Mouse (Mus musculus): ENCODE data around the gene Arntl2. TPM values are rescaled to one million over a fixed set of nuclear protein-coding genes. Genes with fewer than 3 reads are reported as not detected.
A peak's percentile ranks its signal among the peaks of the same experiment; 100 is the strongest.
"Not testable (repeated sequence)": the region's sequence is repeated elsewhere in the genome, so short reads cannot be mapped to it uniquely, and the experiment has no call there.

The Arntl2 gene
- polyA plus RNA-seq, 1 experiment = not detected

GRCm38 (mm10) chr6:146770808-146771207 is 25.0 kb upstream of the Arntl2 start:
- Histone ChIP-seq H3K27ac (ENCODE audit: insufficient read depth, low read depth, low read length) (no peak overlapping the region), H3K4me1 (ENCODE audit: control insufficient read depth, insufficient read depth, low read length) (no peaks in the 10 kb centered on the region), H3K4me3 (ENCODE audit: insufficient read depth, low read depth, low read length) (no peak overlapping the region)
- 88% methylated on average over 5 of the region's 5 CpGs for WGBS
- TF ChIP-seq POLR2A (IDR thresholded peaks at IDR 0.05; ENCODE audit: insufficient read depth, low read depth, low read length) = no peak
- no peak for TF ChIP-seq CTCF (IDR thresholded peaks at IDR 0.05; ENCODE audit: insufficient read depth, low read depth, low read length)

DNA sequence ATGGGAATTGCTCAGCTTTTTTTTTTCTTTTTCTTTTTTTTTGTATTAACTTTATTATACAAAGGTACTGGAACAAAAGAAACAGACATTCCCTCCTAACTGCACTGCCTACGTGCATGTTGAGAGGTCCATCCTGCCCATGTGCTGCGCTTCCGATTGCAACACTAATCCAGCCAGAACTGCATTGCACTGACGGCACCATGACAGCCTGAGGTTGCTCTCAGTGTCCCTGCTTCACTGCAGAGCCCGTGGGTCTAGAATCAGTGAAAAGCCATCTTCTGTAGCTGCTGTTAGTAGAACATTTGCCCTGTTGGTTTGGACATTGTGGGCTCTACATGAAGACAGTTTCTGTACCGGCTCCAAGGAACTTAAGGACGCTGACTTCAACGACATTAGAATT is 20.0 kb upstream of the Arntl2 start:
- H3K4me3 ChIP-seq (ENCODE audit: insufficient read depth, low read depth, low read length); H3K27ac ChIP-seq (ENCODE audit: insufficient read depth, low read depth, low read length); H3K4me1 ChIP-seq (ENCODE audit: control insufficient read depth, insufficient read depth, low read length): not testable (repeated sequence)
- WGBS = 84% methylated on average over 8 of the region's 8 CpGs

DNA sequence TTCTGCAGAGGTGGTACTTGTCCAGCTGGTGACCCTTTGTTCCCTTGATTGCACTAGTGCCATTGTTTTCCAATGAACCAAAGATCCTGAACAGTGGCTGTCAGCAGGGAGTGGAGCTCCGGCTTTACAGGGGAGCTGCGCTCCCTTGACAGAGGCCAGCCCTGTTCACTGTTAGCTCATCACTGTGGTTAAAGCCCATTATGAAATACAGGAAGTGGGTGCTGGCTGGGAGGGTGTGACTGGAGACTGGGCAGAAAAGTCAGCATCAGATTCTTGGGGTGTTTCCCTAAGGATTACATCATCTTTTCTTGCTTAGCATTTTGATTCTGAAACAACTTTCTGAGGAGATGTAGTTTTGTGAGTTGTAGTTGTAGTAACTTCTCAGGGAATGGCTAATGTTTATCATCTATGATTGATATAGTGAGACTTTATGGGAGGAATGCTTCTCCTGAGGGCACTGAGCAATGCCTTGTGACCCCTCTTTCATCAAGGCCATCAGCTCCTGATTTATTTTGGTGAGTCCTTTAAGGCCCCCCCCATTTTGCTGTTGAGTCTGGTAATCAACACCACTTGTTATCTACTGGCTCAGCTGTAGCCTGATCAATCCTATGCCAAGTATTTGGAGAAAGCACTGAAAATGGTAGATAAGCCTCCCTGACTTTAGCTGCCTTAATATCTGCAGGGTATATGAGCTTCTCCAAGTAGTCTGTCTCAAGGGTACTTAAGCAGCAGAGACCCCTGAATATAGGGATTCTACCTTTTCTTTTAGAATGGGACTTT is 19.1 kb upstream of the Arntl2 start:
- Histone ChIP-seq H3K27ac (ENCODE audit: insufficient read depth, low read depth, low read length) (no peak overlapping the region), H3K4me3 (ENCODE audit: insufficient read depth, low read depth, low read length) (no peak overlapping the region), H3K4me1 (ENCODE audit: control insufficient read depth, insufficient read depth, low read length) (no peaks in the 10 kb centered on the region)
- no peak for TF ChIP-seq CTCF (IDR thresholded peaks at IDR 0.05; ENCODE audit: insufficient read depth, low read depth, low read length)
- TF ChIP-seq POLR2A (IDR thresholded peaks at IDR 0.05; ENCODE audit: insufficient read depth, low read depth, low read length) = no peak
- WGBS = 39% methylated on average over 2 of the region's 2 CpGs

- no peak overlapping the region for H3K4me3 ChIP-seq (ENCODE audit: insufficient read depth, low read depth, low read length)
- no peak overlapping the region for H3K27ac ChIP-seq (ENCODE audit: insufficient read depth, low read depth, low read length)
- H3K4me1 ChIP-seq (ENCODE audit: control insufficient read depth, insufficient read depth, low read length) = no peaks in the 10 kb centered on the region
- 94% methylated on average over 3 of the region's 3 CpGs for WGBS
- TF ChIP-seq POLR2A (IDR thresholded peaks at IDR 0.05; ENCODE audit: insufficient read depth, low read depth, low read length) = no peak
- TF ChIP-seq CTCF (IDR thresholded peaks at IDR 0.05; ENCODE audit: insufficient read depth, low read depth, low read length) = no peak
These were observed 17.8 kb upstream of the Arntl2 start for GRCm38 (mm10) chr6:146778055-146778454.

GRCm38 (mm10) chr6:146781566-146781965 is 14.3 kb upstream of the Arntl2 start:
- no peak overlapping the region for H3K27ac ChIP-seq (ENCODE audit: insufficient read depth, low read depth, low read length)
- no peak for TF ChIP-seq CTCF (IDR thresholded peaks at IDR 0.05; ENCODE audit: insufficient read depth, low read depth, low read length)
- TF ChIP-seq POLR2A (IDR thresholded peaks at IDR 0.05; ENCODE audit: insufficient read depth, low read depth, low read length) = no peak
- no peaks in the 10 kb centered on the region for H3K4me1 ChIP-seq (ENCODE audit: control insufficient read depth, insufficient read depth, low read length)
- H3K4me3 ChIP-seq (ENCODE audit: insufficient read depth, low read depth, low read length) = no peak overlapping the region
- 81% methylated on average over 3 of the region's 3 CpGs for WGBS

GRCm38 (mm10) chr6:146793527-146793926 is 2.3 kb upstream of the Arntl2 start:
- Histone ChIP-seq H3K4me1 (ENCODE audit: control insufficient read depth, insufficient read depth, low read length) (peaks cover 16% of the 10 kb centered on the region), H3K27ac (ENCODE audit: insufficient read depth, low read depth, low read length) (no peak overlapping the region), H3K4me3 (ENCODE audit: insufficient read depth, low read depth, low read length) (no peak overlapping the region)
- no peak for TF ChIP-seq POLR2A (IDR thresholded peaks at IDR 0.05; ENCODE audit: insufficient read depth, low read depth, low read length)
- TF ChIP-seq CTCF (IDR thresholded peaks at IDR 0.05; ENCODE audit: insufficient read depth, low read depth, low read length) = no peak
- 34% methylated on average over 3 of the region's 3 CpGs for WGBS

DNA sequence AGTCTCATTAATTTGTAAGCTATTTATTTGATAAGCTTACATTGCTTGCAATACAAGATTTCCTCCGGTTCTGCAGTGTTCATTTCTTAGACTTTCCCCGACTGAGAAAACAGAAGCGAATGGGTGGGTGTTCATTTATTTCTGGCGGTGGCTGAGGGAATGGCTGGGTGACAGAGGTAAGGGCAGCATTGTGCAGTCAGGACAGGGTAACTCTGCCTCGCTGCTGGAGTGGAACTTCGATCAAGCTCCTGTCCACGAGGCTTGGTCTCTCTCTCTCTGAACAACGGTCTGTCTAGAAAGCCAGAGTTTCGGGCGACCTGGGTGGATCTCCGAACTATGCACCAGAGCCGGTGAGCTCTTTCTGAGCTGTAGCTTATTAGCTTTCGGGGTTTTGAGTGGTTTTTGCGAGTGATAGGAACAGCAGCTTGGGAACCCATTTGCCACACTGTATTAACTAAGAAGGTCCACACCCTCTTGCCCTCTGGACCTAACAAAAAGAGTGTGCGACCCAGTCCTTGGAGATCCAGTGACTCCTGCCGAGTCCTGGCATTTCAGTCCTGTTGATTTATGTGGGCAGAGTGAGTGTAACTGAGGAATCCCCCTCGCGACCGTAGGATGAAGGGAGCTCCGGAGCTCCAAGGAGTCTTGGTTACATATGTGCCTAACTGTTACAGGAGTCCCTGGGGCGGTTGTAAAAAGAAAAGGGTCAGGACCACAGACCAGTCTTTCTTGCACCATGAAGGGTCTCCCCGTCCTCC is 510 bp upstream of the Arntl2 start:
- TF ChIP-seq POLR2A (IDR thresholded peaks at IDR 0.05; ENCODE audit: insufficient read depth, low read depth, low read length) (no peak), CTCF (IDR thresholded peaks at IDR 0.05; ENCODE audit: insufficient read depth, low read depth, low read length) (no peak)
- peaks cover 20% of the 10 kb centered on the region for H3K4me1 ChIP-seq (ENCODE audit: control insufficient read depth, insufficient read depth, low read length)
- peak overlapping the region; percentile 63 for H3K4me3 ChIP-seq (ENCODE audit: insufficient read depth, low read depth, low read length)
- 6% methylated on average over 22 of the region's 22 CpGs for WGBS
- no peak overlapping the region for H3K27ac ChIP-seq (ENCODE audit: insufficient read depth, low read depth, low read length)

DNA sequence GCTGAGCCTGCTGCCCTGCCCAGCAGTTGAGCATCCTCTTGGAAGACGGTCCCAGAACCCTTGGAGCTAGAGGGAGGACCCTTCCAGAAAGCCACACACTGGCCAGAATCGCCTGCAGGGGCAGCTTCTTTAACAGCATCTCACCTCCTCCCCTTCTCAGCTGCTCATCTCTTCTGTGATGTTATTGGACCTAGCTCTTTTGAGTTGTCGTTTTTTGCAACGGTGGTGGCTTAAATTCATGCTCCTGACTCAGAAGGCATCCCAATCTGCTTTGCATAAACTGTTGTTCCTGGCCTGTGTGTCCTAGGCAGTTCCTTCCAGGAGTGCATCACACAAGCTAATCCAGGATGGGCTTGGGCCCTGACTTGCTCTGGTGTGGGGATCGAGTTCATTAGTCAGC is 1.6 kb downstream of the Arntl2 start:
- H3K4me1 ChIP-seq (ENCODE audit: control insufficient read depth, insufficient read depth, low read length) = peaks cover 20% of the 10 kb centered on the region
- no peak overlapping the region for H3K27ac ChIP-seq (ENCODE audit: insufficient read depth, low read depth, low read length)
- no peak for TF ChIP-seq POLR2A (IDR thresholded peaks at IDR 0.05; ENCODE audit: insufficient read depth, low read depth, low read length)
- TF ChIP-seq CTCF (IDR thresholded peaks at IDR 0.05; ENCODE audit: insufficient read depth, low read depth, low read length) = no peak
- no peak overlapping the region for H3K4me3 ChIP-seq (ENCODE audit: insufficient read depth, low read depth, low read length)
- WGBS = 70% methylated on average over 5 of the region's 5 CpGs

- TF ChIP-seq POLR2A (IDR thresholded peaks at IDR 0.05; ENCODE audit: insufficient read depth, low read depth, low read length) (no peak), CTCF (IDR thresholded peaks at IDR 0.05; ENCODE audit: insufficient read depth, low read depth, low read length) (no peak)
- 85% methylated on average over 6 of the region's 6 CpGs for WGBS
- Histone ChIP-seq H3K4me3 (ENCODE audit: insufficient read depth, low read depth, low read length) (no peak overlapping the region), H3K27ac (ENCODE audit: insufficient read depth, low read depth, low read length) (no peak overlapping the region), H3K4me1 (ENCODE audit: control insufficient read depth, insufficient read depth, low read length) (no peaks in the 10 kb centered on the region)
These were observed 14.1 kb downstream of the Arntl2 start for GRCm38 (mm10) chr6:146809991-146810390.

Measured in olfactory bulb, adult 2 months (tissue).